Mouse (Mus musculus): ENCODE data around the gene Hsd3b7. TPM values are rescaled to one million over a fixed set of nuclear protein-coding genes. Genes with fewer than 3 reads are reported as not detected.
A peak's percentile ranks its signal among the peaks of the same experiment; 100 is the strongest.
"Not testable (repeated sequence)": the region's sequence is repeated elsewhere in the genome, so short reads cannot be mapped to it uniquely, and the experiment has no call there.

The Hsd3b7 gene
- polyA plus RNA-seq, 1 experiment from 2014 or later, result 8.6 TPM

- Histone ChIP-seq H3K27ac (peak overlapping the region; percentile 90), H3K36me3 (no peaks in the 10 kb centered on the region), H3K9me3 (no peaks in the 10 kb centered on the region), H3K4me2 (replicated peaks) (peak overlapping the region; percentile 72), H3K4me1 (replicated peaks) (peaks cover 34% of the 10 kb centered on the region), H3K4me3 (replicated peaks) (peak overlapping the region; percentile 74), H3K27me3 (no peaks in the 10 kb centered on the region), H3K9ac (replicated peaks) (peak overlapping the region; percentile 88)
- ATAC-seq, result peak; percentile 68
- WGBS, result 63% methylated on average over 11 of the region's 11 CpGs
Measured at GRCm38 (mm10) chr7:127823236-127824171, 23.1 kb downstream of the Hsd3b7 start.

DNA sequence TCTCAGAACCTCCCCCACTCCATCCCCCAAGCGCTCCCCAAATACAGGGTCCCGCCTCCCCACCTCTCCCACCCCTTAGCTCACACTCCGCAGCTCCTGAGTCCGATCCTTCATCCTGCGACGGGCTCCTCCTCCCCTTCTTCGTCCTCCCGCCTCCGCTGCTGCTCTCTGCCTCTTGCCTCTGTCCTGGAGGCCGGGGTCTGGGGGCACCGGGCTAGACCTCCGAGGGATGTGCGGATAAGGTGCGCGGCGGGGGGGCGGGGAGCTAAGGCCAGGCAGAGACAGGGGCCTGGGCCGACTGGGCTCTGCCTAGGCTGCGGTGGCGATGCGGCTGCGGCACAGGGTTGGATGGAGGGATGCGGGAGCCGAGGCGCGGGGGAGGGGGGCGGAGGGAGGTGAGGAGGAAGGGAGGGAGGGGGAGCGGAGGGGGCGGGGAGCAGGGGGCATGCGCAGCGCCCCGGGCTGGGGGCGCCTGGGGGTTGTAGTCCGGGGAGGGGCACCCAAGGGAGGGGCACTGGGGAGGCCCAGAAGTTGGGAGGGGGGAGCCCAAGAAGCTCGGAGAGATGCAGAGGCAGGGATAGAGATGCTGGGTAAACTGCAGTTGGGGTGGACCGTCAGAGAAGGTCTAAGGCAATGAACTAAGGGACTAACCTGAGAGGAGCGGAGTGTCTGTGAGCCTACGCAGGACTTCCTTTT, 23.9 kb downstream of the Hsd3b7 start, which contains the start of the genes Stx4a and Stx1b:
Stx4a (plus strand) TSS at position 119 of the 696 bp plus-strand sequence.
Stx1b (minus strand) TSS at position 374 of the 696 bp plus-strand sequence.
- 2% methylated on average over 33 of the region's 38 CpGs for WGBS
- Histone ChIP-seq H3K27me3 (no peaks in the 10 kb centered on the region), H3K4me2 (replicated peaks) (peak within 1 kb of the TSS; percentile 72), H3K9ac (replicated peaks) (peak within 1 kb of the TSS; percentile 88), H3K4me3 (replicated peaks) (peak within 1 kb of the TSS; percentile 74), H3K36me3 (no peaks in the 10 kb centered on the region), H3K27ac (peak within 1 kb of the TSS; percentile 90), H3K4me1 (replicated peaks) (peaks cover 34% of the 10 kb centered on the region), H3K9me3 (no peaks in the 10 kb centered on the region)
- peak; percentile 96 for ATAC-seq

DNA sequence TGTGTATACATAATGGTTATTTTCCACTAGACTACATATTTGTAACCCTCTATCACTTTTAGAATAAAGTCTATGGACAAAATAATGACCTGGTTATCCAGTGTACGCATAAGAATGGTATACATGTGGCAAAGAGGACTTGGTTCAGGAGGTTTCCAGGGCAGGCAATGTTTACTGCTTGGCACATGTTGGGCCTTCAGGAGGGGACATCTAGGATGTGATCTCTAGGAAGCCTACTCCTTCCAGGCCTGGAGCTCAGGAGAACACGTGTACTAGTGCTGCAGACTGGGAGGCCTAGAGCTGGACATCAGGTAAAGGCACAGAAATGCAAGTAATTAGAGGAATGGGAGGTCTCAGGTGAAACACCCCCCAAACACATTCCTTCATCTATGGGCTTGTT, 35.1 kb downstream of the Hsd3b7 start:
- 80% methylated on average over 2 of the region's 2 CpGs for WGBS

GRCm38 (mm10) chr7:127837473-127837872, 37.1 kb downstream of the Hsd3b7 start:
- H3K9me3 ChIP-seq, result no peaks in the 10 kb centered on the region
- H3K27ac ChIP-seq, result no peak overlapping the region
- H3K36me3 ChIP-seq, result no peaks in the 10 kb centered on the region
- no peak for ATAC-seq
- WGBS, result 90% methylated on average over 5 of the region's 5 CpGs
- H3K4me2 ChIP-seq (replicated peaks), result no peak overlapping the region
- H3K9ac ChIP-seq (replicated peaks), result no peak overlapping the region
- no peak overlapping the region for H3K4me3 ChIP-seq (replicated peaks)
- H3K4me1 ChIP-seq (replicated peaks), result peaks cover 9% of the 10 kb centered on the region
- no peaks in the 10 kb centered on the region for H3K27me3 ChIP-seq

More for the DNA sequence above, 35.1 kb downstream of the Hsd3b7 start:
- Histone ChIP-seq H3K4me2 (replicated peaks) (no peak overlapping the region), H3K9ac (replicated peaks) (no peak overlapping the region), H3K27ac (no peak overlapping the region), H3K4me1 (replicated peaks) (peaks cover 2% of the 10 kb centered on the region), H3K27me3 (no peaks in the 10 kb centered on the region), H3K9me3 (no peaks in the 10 kb centered on the region), H3K36me3 (no peaks in the 10 kb centered on the region), H3K4me3 (replicated peaks) (no peak overlapping the region)
- no peak for ATAC-seq

GRCm38 (mm10) chr7:127837878-127838277, 37.5 kb downstream of the Hsd3b7 start:
- H3K36me3 ChIP-seq; ATAC-seq; H3K4me2 ChIP-seq (replicated peaks); H3K27ac ChIP-seq; H3K9me3 ChIP-seq; H3K27me3 ChIP-seq; H3K4me3 ChIP-seq (replicated peaks); H3K9ac ChIP-seq (replicated peaks): not testable (repeated sequence)
- H3K4me1 ChIP-seq (replicated peaks), result peaks cover 13% of the 10 kb centered on the region
- 87% methylated on average over 4 of the region's 4 CpGs for WGBS

DNA sequence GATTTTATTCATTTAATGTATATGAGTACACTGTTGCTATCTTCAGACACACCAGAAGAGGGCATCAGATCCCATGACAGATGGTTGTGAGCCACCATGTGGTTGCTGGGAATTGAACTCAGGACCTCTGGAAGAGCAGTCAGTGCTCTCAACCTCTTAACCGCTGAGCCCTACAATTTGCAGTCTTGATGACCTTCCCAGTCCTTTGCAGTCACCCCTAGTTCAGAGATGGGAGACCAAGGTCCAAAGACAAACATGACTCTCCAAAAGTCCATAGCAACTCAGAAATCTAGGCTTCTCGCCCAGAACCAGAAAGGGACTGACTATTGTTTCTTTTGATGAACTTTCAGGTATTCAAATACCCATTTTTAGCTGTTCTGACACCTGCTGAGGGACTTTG, 39.6 kb downstream of the Hsd3b7 start:
- H3K27ac ChIP-seq; H3K9ac ChIP-seq (replicated peaks); H3K9me3 ChIP-seq; H3K4me2 ChIP-seq (replicated peaks); H3K36me3 ChIP-seq; ATAC-seq; H3K27me3 ChIP-seq; H3K4me3 ChIP-seq (replicated peaks): not testable (repeated sequence)
- peaks cover 13% of the 10 kb centered on the region for H3K4me1 ChIP-seq (replicated peaks)
- 79% methylated on average over 2 of the region's 2 CpGs for WGBS

DNA sequence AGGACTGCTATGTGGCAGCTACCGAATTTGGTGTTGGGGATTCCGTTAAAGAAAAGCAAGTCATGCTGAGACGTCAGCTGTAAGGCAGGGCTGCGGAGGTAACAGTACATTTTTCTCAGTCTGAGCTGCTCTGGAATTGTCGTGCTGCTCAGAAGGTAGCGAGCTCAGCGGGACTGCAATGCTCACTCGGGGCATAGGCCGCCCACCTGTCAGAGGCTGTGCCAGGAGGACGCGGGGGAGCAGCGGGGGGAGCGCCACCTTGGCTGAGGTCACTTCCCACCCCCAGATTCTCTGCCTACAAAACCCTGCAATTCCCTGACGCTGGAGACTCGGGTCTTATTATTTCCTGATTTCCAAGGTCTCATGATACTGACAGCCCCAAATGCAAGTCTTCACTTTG, 40.5 kb downstream of the Hsd3b7 start:
- Histone ChIP-seq H3K4me1 (replicated peaks) (peaks cover 13% of the 10 kb centered on the region), H3K27me3 (no peaks in the 10 kb centered on the region), H3K4me3 (replicated peaks) (peak overlapping the region; percentile 68), H3K36me3 (no peaks in the 10 kb centered on the region), H3K9me3 (no peaks in the 10 kb centered on the region), H3K27ac (peak overlapping the region; percentile 89), H3K9ac (replicated peaks) (peak overlapping the region; percentile 75), H3K4me2 (replicated peaks) (peak overlapping the region; percentile 99)
- 5% methylated on average over 15 of the region's 15 CpGs for WGBS
- ATAC-seq, result peak; percentile 37

- Histone ChIP-seq H3K4me3 (replicated peaks) (peak overlapping the region; percentile 68), H3K27me3 (no peaks in the 10 kb centered on the region), H3K27ac (peak overlapping the region; percentile 89), H3K9me3 (no peaks in the 10 kb centered on the region), H3K36me3 (peaks cover 3% of the 10 kb centered on the region), H3K4me2 (replicated peaks) (peak overlapping the region; percentile 99), H3K4me1 (replicated peaks) (peaks cover 13% of the 10 kb centered on the region), H3K9ac (replicated peaks) (peak overlapping the region; percentile 75)
- WGBS, result under 1% methylated on average over 37 of the region's 46 CpGs
- ATAC-seq, result peak; percentile 93
Measured at GRCm38 (mm10) chr7:127841340-127842000, 41.1 kb downstream of the Hsd3b7 start.

DNA sequence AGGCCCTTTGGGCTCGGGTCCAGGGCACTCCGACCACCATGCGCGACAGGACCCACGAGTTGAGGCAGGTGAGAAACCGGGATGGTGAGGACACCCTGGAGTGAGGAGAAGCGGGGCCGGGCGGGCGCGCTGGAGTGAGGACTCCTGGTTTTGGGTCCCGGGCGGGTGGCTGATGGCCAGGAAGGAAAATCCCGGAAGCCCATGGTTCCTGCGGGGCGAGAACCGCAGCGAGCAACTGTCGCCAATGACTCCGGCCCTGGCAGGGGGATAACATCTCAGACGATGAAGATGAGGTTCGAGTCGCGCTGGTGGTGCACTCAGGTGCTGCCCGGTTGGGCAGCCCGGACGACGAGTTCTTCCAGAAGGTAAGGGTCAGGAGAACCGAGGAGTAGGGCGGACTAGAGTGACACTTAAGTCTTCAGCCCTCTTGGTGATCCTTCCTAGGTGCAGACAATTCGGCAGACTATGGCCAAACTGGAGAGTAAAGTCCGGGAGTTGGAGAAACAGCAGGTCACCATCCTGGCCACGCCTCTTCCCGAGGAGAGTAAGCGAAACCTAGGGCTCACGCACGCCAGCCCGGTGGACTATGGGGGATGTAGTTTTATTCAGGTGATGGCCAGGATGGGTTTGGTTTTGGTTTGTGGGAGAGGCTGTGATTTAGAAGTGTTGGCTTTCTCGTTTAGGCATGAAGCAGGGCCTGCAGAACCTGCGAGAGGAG, 41.8 kb downstream of the Hsd3b7 start:
- under 1% methylated on average over 40 of the region's 40 CpGs for WGBS
- Histone ChIP-seq H3K4me3 (replicated peaks) (peak overlapping the region; percentile 68), H3K36me3 (peaks cover 9% of the 10 kb centered on the region), H3K9ac (replicated peaks) (peak overlapping the region; percentile 75), H3K9me3 (no peaks in the 10 kb centered on the region), H3K27me3 (no peaks in the 10 kb centered on the region), H3K4me1 (replicated peaks) (peaks cover 13% of the 10 kb centered on the region), H3K27ac (peak overlapping the region; percentile 51; the same call in 1 of the 2 replicates), H3K4me2 (replicated peaks) (peak overlapping the region; percentile 99)
- ATAC-seq, result peak; percentile 64

GRCm38 (mm10) chr7:127849973-127850875, 49.8 kb downstream of the Hsd3b7 start:
- no peak overlapping the region for H3K4me2 ChIP-seq (replicated peaks)
- no peaks in the 10 kb centered on the region for H3K9me3 ChIP-seq
- ATAC-seq, result no peak
- H3K27ac ChIP-seq, result no peak overlapping the region
- H3K27me3 ChIP-seq, result no peaks in the 10 kb centered on the region
- no peak overlapping the region for H3K9ac ChIP-seq (replicated peaks)
- WGBS, result 81% methylated on average over 6 of the region's 6 CpGs
- H3K36me3 ChIP-seq, result peaks cover 12% of the 10 kb centered on the region
- H3K4me1 ChIP-seq (replicated peaks), result no peaks in the 10 kb centered on the region
- H3K4me3 ChIP-seq (replicated peaks), result no peak overlapping the region

Measured in midbrain, embryonic 13.5 days (tissue).